ENCODE assay signal across 8 mouse cellular contexts in genomic region chr5:125339851-125340531, GRCm38 (mm10). TPM values are rescaled to one million over a fixed set of nuclear protein-coding genes. Genes with fewer than 3 reads are reported as not detected.
DNase-seq lines count a peak whose midpoint lies in the region; ATAC-seq lines count a peak whose summit lies in the region.

No protein-coding gene starts in this region.

- H3K4me3 ChIP-seq in heart, embryonic 10.5 days, result peak overlapping the region; percentile 94
- peak overlapping the region; percentile 86 for H3K4me3 ChIP-seq in stomach, embryonic 14.5 days (ENCODE audit: low read depth, low read length)

- H3K27ac ChIP-seq in heart, embryonic 10.5 days, result peak overlapping the region; percentile 94
- H3K27ac ChIP-seq in stomach, embryonic 14.5 days (ENCODE audit: low read length), result no peak overlapping the region

- H3K36me3 ChIP-seq in heart, embryonic 10.5 days, result no peaks in the 10 kb centered on the region; the same call in 1 of the 2 replicates
- H3K36me3 ChIP-seq in stomach, embryonic 14.5 days (ENCODE audit: control insufficient read depth, insufficient read depth, low read length), result no peaks in the 10 kb centered on the region

- no peaks in the 10 kb centered on the region for H3K27me3 ChIP-seq in heart, embryonic 10.5 days (ENCODE audit: insufficient read depth, poor library complexity, severe bottlenecking)
- no peaks in the 10 kb centered on the region for H3K27me3 ChIP-seq in stomach, embryonic 14.5 days (ENCODE audit: control insufficient read depth, insufficient read depth, low read length)

- intact Hi-C loops in heart, postnatal 25 days (cut with DNase I), result no loop called here

- no peaks in the 10 kb centered on the region for H3K9me3 ChIP-seq in heart, embryonic 10.5 days
- H3K9me3 ChIP-seq in stomach, embryonic 14.5 days (ENCODE audit: control insufficient read depth, low read depth, low read length), result no peaks in the 10 kb centered on the region

- peaks cover 49% of the 10 kb centered on the region for H3K4me1 ChIP-seq in heart, embryonic 10.5 days
- peaks cover 19% of the 10 kb centered on the region for H3K4me1 ChIP-seq in stomach, embryonic 14.5 days (ENCODE audit: control insufficient read depth, insufficient read depth, low read length)

- H3K4me2 ChIP-seq in stomach, embryonic 14.5 days (replicated peaks; ENCODE audit: low read depth, low read length), result peak overlapping the region; percentile 88

- WGBS in heart, embryonic 10.5 days, result 2% methylated on average over 25 of the region's 25 CpGs
- 6% methylated on average over 25 of the region's 25 CpGs for WGBS in stomach, embryonic 14.5 days

- H3K9ac ChIP-seq in stomach, embryonic 14.5 days (replicated peaks; ENCODE audit: low read depth, low read length), result peak overlapping the region; percentile 56

- peak; percentile 96 for DNase-seq in heart, adult 11 months
- no peak for DNase-seq in heart, postnatal 25 days (ENCODE audit: low spot score)
- DNase-seq in c-Kit-positive CD71-positive TER-119-negative erythroid progenitor cells, embryonic 14.5 days (ENCODE audit: low read depth), result peak; percentile 21
- DNase-seq in heart, embryonic 10.5 days (ENCODE audit: low spot score), result peak; percentile 82
- DNase-seq in layer of hippocampus, postnatal 10 days (ENCODE audit: low spot score in 2 of 2), result peak; percentile 40 to 46
- peak; percentile 40 for DNase-seq in lung, postnatal 36 days
- no peak for DNase-seq in adrenal gland, adult 2 months

- ATAC-seq in stomach, embryonic 14.5 days (ENCODE audit: insufficient number of reproducible peaks, insufficient read depth, low FRiP score, low read depth), result no peak

RNA-seq across cellular contexts. Expression of gene Scarb1, which starts 0.9 kb away (rescaled TPM):
- 10 to 100 TPM; 29.6 to 35.2 TPM for total RNA-seq in heart, postnatal 25 days (2021)
- 73.1 and 94.3 TPM in 2 replicates for polyA plus RNA-seq in heart, embryonic 10.5 days (2016; fragmentation: Nextera tagmentation; extraction: Ambion mirVana)
- total RNA-seq in layer of hippocampus, postnatal 10 days (2021), result 10 to 100 TPM; 55.4 to 56.7 TPM
- polyA plus RNA-seq in stomach, embryonic 14.5 days (2014; fragmentation: Nextera tagmentation; extraction: Ambion mirVana), result 45.0 and 47.1 TPM in 2 replicates
- total RNA-seq in adrenal gland, adult 2 months (2021), result 1,000 to 10,000 TPM; 2,436 to 2,553 TPM
- polyA plus RNA-seq in adrenal gland, adult 2 months (2012; rRNA removed), result 2,348 and 2,822 TPM in 2 replicates

RNA-seq across cellular contexts. Expression of gene Gm10382, which starts 49.1 kb away (rescaled TPM):
- total RNA-seq in heart, postnatal 25 days (2021), result under 1 TPM in 1 of 2 experiments, not detected in 1; 0.22 TPM
- 0.34 and 0.67 TPM in 2 replicates for polyA plus RNA-seq in heart, embryonic 10.5 days (2016; fragmentation: Nextera tagmentation; extraction: Ambion mirVana)
- under 1 TPM in 1 of 2 experiments, not detected in 1; 0.27 TPM for total RNA-seq in layer of hippocampus, postnatal 10 days (2021)
- polyA plus RNA-seq in stomach, embryonic 14.5 days (2014; fragmentation: Nextera tagmentation; extraction: Ambion mirVana), result 0.20 and 0.35 TPM in 2 replicates
- under 1 TPM; 0.23 to 0.24 TPM for total RNA-seq in adrenal gland, adult 2 months (2021)
- 0.26 and 0.50 TPM in 2 replicates for polyA plus RNA-seq in adrenal gland, adult 2 months (2012; rRNA removed)

RNA-seq across cellular contexts. Expression of gene Ubc, which starts 50.0 kb away (rescaled TPM):
- total RNA-seq in heart, postnatal 25 days (2021), result 1,000 to 10,000 TPM in 1 of 2 experiments, 100 to 1,000 TPM in 1; 907 to 1,197 TPM
- 921 and 966 TPM in 2 replicates for polyA plus RNA-seq in heart, embryonic 10.5 days (2016; fragmentation: Nextera tagmentation; extraction: Ambion mirVana)
- total RNA-seq in layer of hippocampus, postnatal 10 days (2021), result 100 to 1,000 TPM; 760 to 831 TPM
- polyA plus RNA-seq in stomach, embryonic 14.5 days (2014; fragmentation: Nextera tagmentation; extraction: Ambion mirVana), result 1,055 and 1,113 TPM in 2 replicates
- 1,000 to 10,000 TPM; 1,333 to 2,925 TPM for total RNA-seq in adrenal gland, adult 2 months (2021)
- 634 and 889 TPM in 2 replicates for polyA plus RNA-seq in adrenal gland, adult 2 months (2012; rRNA removed)

Comparison
In these comparisons a context has a peak if more than half of its experiments do, and no peak if none do; other contexts are left out.
1. DNase-seq: peak in heart, adult 11 months (single experiment), c-Kit-positive CD71-positive TER-119-negative erythroid progenitor cells, embryonic 14.5 days (single experiment), heart, embryonic 10.5 days (single experiment), layer of hippocampus, postnatal 10 days (2 of 2) and lung, postnatal 36 days (single experiment); none in heart, postnatal 25 days (single experiment) and adrenal gland, adult 2 months (single experiment).
2. RNA of gene Scarb1, which starts 0.9 kb away (total RNA-seq): 2,436 to 2,553 TPM in adrenal gland, adult 2 months; 55.4 to 56.7 TPM in layer of hippocampus, postnatal 10 days and 29.6 to 35.2 TPM in heart, postnatal 25 days; every median in the first group is over 10 times any median in the second.